Mouse (Mus musculus): Measurements from ENCODE around the gene Mrpl49.

GRCm38 (mm10) chr19:6062418-6062817 lies 4.8 kb upstream of the Mrpl49 start:
- TF ChIP-seq CTCF (IDR thresholded peaks at IDR 0.05; ENCODE audit: borderline replicate concordance, extremely low read depth, insufficient read depth, insufficient read length) = no peak
- TF ChIP-seq POLR2A (IDR thresholded peaks at IDR 0.05; ENCODE audit: borderline replicate concordance, extremely low read depth, insufficient read depth, insufficient read length, poor library complexity, severe bottlenecking) = no peak

All from brain, embryonic 14.5 days (tissue).